Mouse (Mus musculus): ENCODE data around the gene Sos1. TPM values are rescaled to one million over a fixed set of nuclear protein-coding genes. Genes with fewer than 3 reads are reported as not detected.
"Not testable (repeated sequence)": the region's sequence is repeated elsewhere in the genome, so short reads cannot be mapped to it uniquely, and the experiment has no call there.

Sos1 gene
- polyA plus RNA-seq, 1 experiment from 2014 or later, result 2.3 TPM

DNA sequence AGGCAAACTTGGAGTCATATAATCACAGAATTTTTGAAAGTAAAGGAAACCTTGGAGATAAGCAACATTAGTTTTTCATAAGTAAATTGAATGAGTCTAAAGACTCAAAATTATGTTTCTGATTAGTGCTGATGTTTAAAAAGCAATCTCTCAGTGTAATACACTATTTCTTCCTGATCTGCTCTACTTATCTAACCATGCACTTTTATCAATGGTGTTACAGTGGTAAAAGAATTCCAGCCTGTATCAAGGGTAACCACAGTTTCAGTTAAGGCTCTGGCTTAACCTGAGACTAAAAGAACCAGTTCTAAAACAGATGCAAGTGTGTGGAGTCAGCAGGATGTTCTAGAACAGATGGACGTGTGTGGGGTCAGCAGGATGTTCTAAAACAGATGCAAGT is 59.3 kb downstream of the Sos1 start:
- no peak overlapping the region for H3K4me2 ChIP-seq (ENCODE audit: low read depth, low read length)
- H3K27me3 ChIP-seq (ENCODE audit: control insufficient read depth, insufficient read depth, low read length), result no peaks in the 10 kb centered on the region
- H3K36me3 ChIP-seq (ENCODE audit: control insufficient read depth, insufficient read depth), result peaks cover 34% of the 10 kb centered on the region
- no peaks in the 10 kb centered on the region for H3K9me3 ChIP-seq (replicated peaks; ENCODE audit: control insufficient read depth, low read length)
- no peak for ATAC-seq (replicated peaks; ENCODE audit: extremely low read depth, insufficient read depth, low FRiP score)
- H3K9ac ChIP-seq (ENCODE audit: low read length), result no peak overlapping the region
- no peak overlapping the region for H3K4me3 ChIP-seq (ENCODE audit: low read length)
- WGBS, result 87% methylated on average over 1 of the region's 1 CpGs
- H3K4me1 ChIP-seq (ENCODE audit: control insufficient read depth, insufficient read depth, low read length), result no peaks in the 10 kb centered on the region
- no peak overlapping the region for H3K27ac ChIP-seq (ENCODE audit: low read length)

GRCm38 (mm10) chr17:80418572-80419210 is 61.6 kb downstream of the Sos1 start:
- no peak for ATAC-seq (replicated peaks; ENCODE audit: extremely low read depth, insufficient read depth, low FRiP score)
- Histone ChIP-seq H3K36me3 (ENCODE audit: control insufficient read depth, insufficient read depth) (peaks cover 41% of the 10 kb centered on the region), H3K9ac (ENCODE audit: low read length) (no peak overlapping the region), H3K27ac (ENCODE audit: low read length) (no peak overlapping the region), H3K4me2 (ENCODE audit: low read depth, low read length) (no peak overlapping the region), H3K4me3 (ENCODE audit: low read length) (no peak overlapping the region), H3K9me3 (replicated peaks; ENCODE audit: control insufficient read depth, low read length) (no peaks in the 10 kb centered on the region), H3K4me1 (ENCODE audit: control insufficient read depth, insufficient read depth, low read length) (no peaks in the 10 kb centered on the region), H3K27me3 (ENCODE audit: control insufficient read depth, insufficient read depth, low read length) (no peaks in the 10 kb centered on the region)
- WGBS, result 84% methylated on average over 10 of the region's 10 CpGs

DNA sequence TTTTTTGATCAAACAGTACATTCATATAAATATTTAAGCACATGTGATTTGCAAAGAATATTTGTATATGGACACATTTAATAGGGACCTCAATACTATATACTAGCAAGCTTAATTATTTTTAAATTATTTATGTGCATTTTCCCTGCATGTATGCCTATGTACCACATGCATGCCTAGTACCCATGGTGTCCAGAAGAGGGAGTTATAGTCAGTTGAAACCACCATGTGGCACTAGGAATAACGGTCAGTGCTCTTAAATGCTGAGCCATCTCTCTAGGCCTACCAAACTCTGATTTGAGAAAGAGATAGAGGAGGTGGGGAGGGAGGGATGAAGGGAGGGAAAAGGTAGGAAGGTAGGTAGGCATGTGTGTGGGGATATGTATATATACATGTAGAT is 69.1 kb downstream of the Sos1 start:
- no peaks in the 10 kb centered on the region for H3K27me3 ChIP-seq (ENCODE audit: control insufficient read depth, insufficient read depth, low read length)
- no peak overlapping the region for H3K9ac ChIP-seq (ENCODE audit: low read length)
- H3K4me2 ChIP-seq (ENCODE audit: low read depth, low read length), result no peak overlapping the region
- H3K27ac ChIP-seq (ENCODE audit: low read length), result no peak overlapping the region
- ATAC-seq (replicated peaks; ENCODE audit: extremely low read depth, insufficient read depth, low FRiP score), result no peak
- H3K4me1 ChIP-seq (ENCODE audit: control insufficient read depth, insufficient read depth, low read length), result no peaks in the 10 kb centered on the region
- H3K9me3 ChIP-seq (replicated peaks; ENCODE audit: control insufficient read depth, low read length), result no peaks in the 10 kb centered on the region; the same call in 1 of the 2 replicates
- no peak overlapping the region for H3K4me3 ChIP-seq (ENCODE audit: low read length)
- H3K36me3 ChIP-seq (ENCODE audit: control insufficient read depth, insufficient read depth), result peaks cover 44% of the 10 kb centered on the region
- WGBS, result 62% methylated on average over 1 of the region's 1 CpGs

GRCm38 (mm10) chr17:80398243-80398642 is 82.0 kb downstream of the Sos1 start:
- WGBS, result 91% methylated on average over 7 of the region's 7 CpGs
- ATAC-seq (replicated peaks; ENCODE audit: extremely low read depth, insufficient read depth, low FRiP score), result no peak
- no peak overlapping the region for H3K9ac ChIP-seq (ENCODE audit: low read length)
- no peaks in the 10 kb centered on the region for H3K4me1 ChIP-seq (ENCODE audit: control insufficient read depth, insufficient read depth, low read length)
- no peak overlapping the region for H3K4me2 ChIP-seq (ENCODE audit: low read depth, low read length)
- no peaks in the 10 kb centered on the region for H3K9me3 ChIP-seq (replicated peaks; ENCODE audit: control insufficient read depth, low read length)
- no peak overlapping the region for H3K4me3 ChIP-seq (ENCODE audit: low read length)
- peaks cover 20% of the 10 kb centered on the region for H3K36me3 ChIP-seq (ENCODE audit: control insufficient read depth, insufficient read depth)
- H3K27ac ChIP-seq (ENCODE audit: low read length), result no peak overlapping the region
- H3K27me3 ChIP-seq (ENCODE audit: control insufficient read depth, insufficient read depth, low read length), result no peaks in the 10 kb centered on the region

DNA sequence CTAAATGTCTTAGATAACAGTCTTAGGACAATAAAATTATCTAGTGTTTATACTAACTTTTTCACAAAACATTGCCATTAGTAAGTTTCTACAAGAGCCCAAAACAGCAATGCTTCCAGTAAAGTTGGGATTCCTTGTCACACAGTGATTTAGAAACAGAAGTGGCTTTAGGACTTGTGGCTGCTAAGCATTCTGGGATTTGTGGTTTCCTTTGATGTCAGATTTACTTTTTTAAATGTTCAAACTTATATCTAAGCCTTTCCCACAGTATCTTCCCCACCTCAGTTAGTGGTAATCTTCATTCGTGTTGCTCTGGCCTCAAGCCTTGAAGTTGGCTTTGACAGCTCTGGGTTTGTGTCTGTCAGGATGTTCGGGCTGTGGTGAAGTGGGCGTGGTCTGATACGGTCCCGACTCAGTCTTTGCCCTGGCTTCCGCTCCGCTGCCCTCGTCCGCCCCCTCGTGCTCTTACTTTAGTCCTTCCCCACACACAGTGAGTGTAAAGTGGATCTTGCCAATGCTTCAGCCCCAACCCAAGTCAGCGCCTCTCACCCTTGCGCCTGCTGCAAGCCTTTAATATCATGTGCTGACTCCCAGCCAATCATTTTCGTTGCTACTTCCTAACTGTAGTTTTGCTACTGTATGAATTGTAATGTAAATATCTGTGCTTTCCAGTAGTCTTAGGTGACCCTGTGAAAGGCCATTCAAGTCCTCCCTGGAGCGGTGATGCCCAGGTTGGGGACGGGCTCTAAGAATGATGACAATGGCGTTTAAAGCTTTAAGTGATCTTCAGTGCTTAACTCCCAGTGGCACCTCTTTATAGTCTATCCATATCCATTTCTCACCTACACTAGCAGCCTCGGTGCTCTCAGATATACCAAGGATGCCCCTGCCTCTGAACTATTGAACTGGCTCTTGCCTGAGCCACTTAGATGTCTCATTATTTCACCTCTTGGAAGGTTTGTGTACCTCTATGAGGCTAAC is 88.5 kb downstream of the Sos1 start:
- H3K9me3 ChIP-seq (replicated peaks; ENCODE audit: control insufficient read depth, low read length), result no peaks in the 10 kb centered on the region
- H3K4me2 ChIP-seq (ENCODE audit: low read depth, low read length), result peak overlapping the region; percentile 81
- no peaks in the 10 kb centered on the region for H3K36me3 ChIP-seq (ENCODE audit: control insufficient read depth, insufficient read depth)
- H3K4me3 ChIP-seq (ENCODE audit: low read length), result peak overlapping the region; percentile 56
- peaks cover 3% of the 10 kb centered on the region; the same call in 1 of the 2 replicates for H3K4me1 ChIP-seq (ENCODE audit: control insufficient read depth, insufficient read depth, low read length)
- H3K27me3 ChIP-seq (ENCODE audit: control insufficient read depth, insufficient read depth, low read length), result no peaks in the 10 kb centered on the region
- WGBS, result 12% methylated on average over 17 of the region's 17 CpGs
- no peak overlapping the region for H3K27ac ChIP-seq (ENCODE audit: low read length)
- peak; percentile 89 for ATAC-seq (replicated peaks; ENCODE audit: extremely low read depth, insufficient read depth, low FRiP score)
- peak overlapping the region; percentile 45 for H3K9ac ChIP-seq (ENCODE audit: low read length)

DNA sequence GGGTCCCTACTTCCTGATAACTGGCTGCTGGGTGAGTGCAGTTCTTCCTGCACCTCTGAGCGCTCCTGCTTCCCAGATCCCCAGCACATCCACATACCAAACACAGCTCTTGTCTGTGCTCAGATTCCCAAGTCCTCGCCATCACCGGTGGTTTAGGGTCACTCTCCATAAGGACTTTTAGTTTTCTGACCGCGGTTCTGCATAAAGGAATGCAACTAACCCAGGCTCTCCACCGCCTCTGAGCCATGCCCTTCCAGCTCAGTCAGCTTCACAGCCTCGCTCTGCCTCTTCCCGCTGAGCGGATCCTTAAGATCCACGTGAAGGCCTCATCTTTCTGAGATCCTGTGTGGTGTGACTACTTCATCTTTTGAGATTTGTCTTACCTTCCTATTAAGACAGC is 90.2 kb downstream of the Sos1 start:
- Histone ChIP-seq H3K9me3 (replicated peaks; ENCODE audit: control insufficient read depth, low read length) (no peaks in the 10 kb centered on the region), H3K4me2 (ENCODE audit: low read depth, low read length) (no peak overlapping the region), H3K27me3 (ENCODE audit: control insufficient read depth, insufficient read depth, low read length) (no peaks in the 10 kb centered on the region), H3K4me1 (ENCODE audit: control insufficient read depth, insufficient read depth, low read length) (peaks cover 3% of the 10 kb centered on the region; the same call in 1 of the 2 replicates), H3K27ac (ENCODE audit: low read length) (no peak overlapping the region), H3K4me3 (ENCODE audit: low read length) (no peak overlapping the region), H3K36me3 (ENCODE audit: control insufficient read depth, insufficient read depth) (no peaks in the 10 kb centered on the region), H3K9ac (ENCODE audit: low read length) (no peak overlapping the region)
- ATAC-seq (replicated peaks; ENCODE audit: extremely low read depth, insufficient read depth, low FRiP score), result no peak
- WGBS, result 61% methylated on average over 10 of the region's 10 CpGs

DNA sequence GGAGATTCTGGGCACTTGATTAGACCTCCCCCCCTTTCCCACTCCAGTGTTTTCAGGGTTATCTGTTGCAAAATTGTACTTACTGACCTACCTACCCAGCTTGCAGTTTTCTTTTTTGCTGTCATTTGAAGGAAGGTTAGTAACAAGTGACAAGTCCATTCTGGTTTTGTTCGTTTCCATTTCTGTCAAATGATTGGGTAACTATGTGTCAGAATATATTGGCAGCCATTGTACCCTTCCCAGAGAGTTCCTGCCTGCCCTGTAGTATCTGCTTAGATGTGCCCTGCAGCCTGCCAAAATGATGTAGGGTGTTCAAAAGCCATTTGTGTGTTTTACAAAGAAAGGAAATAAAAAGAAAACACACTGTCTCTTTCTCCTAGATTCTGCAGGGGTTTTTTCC is 94.6 kb downstream of the Sos1 start:
- Histone ChIP-seq H3K36me3 (ENCODE audit: control insufficient read depth, insufficient read depth) (no peaks in the 10 kb centered on the region), H3K9ac (ENCODE audit: low read length) (no peak overlapping the region), H3K27me3 (ENCODE audit: control insufficient read depth, insufficient read depth, low read length) (no peaks in the 10 kb centered on the region), H3K4me2 (ENCODE audit: low read depth, low read length) (no peak overlapping the region), H3K27ac (ENCODE audit: low read length) (no peak overlapping the region), H3K9me3 (replicated peaks; ENCODE audit: control insufficient read depth, low read length) (no peaks in the 10 kb centered on the region), H3K4me1 (ENCODE audit: control insufficient read depth, insufficient read depth, low read length) (no peaks in the 10 kb centered on the region), H3K4me3 (ENCODE audit: low read length) (no peak overlapping the region)
- WGBS, result 35% methylated on average over 1 of the region's 1 CpGs
- no peak for ATAC-seq (replicated peaks; ENCODE audit: extremely low read depth, insufficient read depth, low FRiP score)

DNA sequence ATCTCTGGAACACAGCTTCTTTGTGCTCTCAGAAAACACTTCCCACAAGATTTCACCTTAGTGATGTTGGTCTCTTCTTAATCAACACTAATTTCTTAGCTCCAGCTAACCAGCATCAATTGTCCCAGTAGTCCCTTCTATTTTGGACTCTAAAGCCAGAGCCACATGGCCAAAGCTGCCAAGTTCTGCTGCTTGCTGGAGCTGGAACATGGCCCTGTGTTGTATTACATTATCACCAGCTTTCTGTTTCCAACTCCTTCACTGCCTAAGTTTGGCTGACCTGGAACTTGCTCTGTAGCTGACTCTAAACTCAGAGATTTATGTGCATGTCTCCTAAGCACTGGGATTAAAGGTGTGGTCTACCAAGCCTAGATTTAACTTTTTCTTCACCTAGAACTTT is 101.9 kb downstream of the Sos1 start:
- H3K9ac ChIP-seq (ENCODE audit: low read length); H3K4me3 ChIP-seq (ENCODE audit: low read length); H3K9me3 ChIP-seq (replicated peaks; ENCODE audit: control insufficient read depth, low read length); H3K4me1 ChIP-seq (ENCODE audit: control insufficient read depth, insufficient read depth, low read length); H3K27me3 ChIP-seq (ENCODE audit: control insufficient read depth, insufficient read depth, low read length); H3K4me2 ChIP-seq (ENCODE audit: low read depth, low read length); H3K27ac ChIP-seq (ENCODE audit: low read length); H3K36me3 ChIP-seq (ENCODE audit: control insufficient read depth, insufficient read depth); ATAC-seq (replicated peaks; ENCODE audit: extremely low read depth, insufficient read depth, low FRiP score): not testable (repeated sequence)

- peak; percentile 71 for ATAC-seq (replicated peaks; ENCODE audit: extremely low read depth, insufficient read depth, low FRiP score)
- 23% methylated on average over 29 of the region's 29 CpGs for WGBS
- Histone ChIP-seq H3K4me3 (ENCODE audit: low read length) (peak overlapping the region; percentile 61), H3K9me3 (replicated peaks; ENCODE audit: control insufficient read depth, low read length) (0 out of 2 replicates have a peak, but pooled peaks cover 2% of the 10 kb centered on the region), H3K27me3 (ENCODE audit: control insufficient read depth, insufficient read depth, low read length) (no peaks in the 10 kb centered on the region), H3K36me3 (ENCODE audit: control insufficient read depth, insufficient read depth) (no peaks in the 10 kb centered on the region), H3K27ac (ENCODE audit: low read length) (no peak overlapping the region), H3K4me2 (ENCODE audit: low read depth, low read length) (peak overlapping the region; percentile 95), H3K9ac (ENCODE audit: low read length) (peak overlapping the region; percentile 81), H3K4me1 (ENCODE audit: control insufficient read depth, insufficient read depth, low read length) (peaks cover 2% of the 10 kb centered on the region; the same call in 1 of the 2 replicates)
Observed at GRCm38 (mm10) chr17:80373726-80374096, 106.5 kb downstream of the Sos1 start.

Measured in heart, embryonic 16.5 days (tissue).